Mouse (Mus musculus): ENCODE data around the gene Gm17949.

GRCm38 (mm10) chr17:56979524-56979923 lies 31.7 kb upstream of the Gm17949 start:
- TF ChIP-seq CTCF (IDR thresholded peaks at IDR 0.05; ENCODE audit: low read depth) (no peak), EP300 (IDR thresholded peaks at IDR 0.05; ENCODE audit: low read depth) (no peak)
